Mouse (Mus musculus): ENCODE results near the gene Srsf3. TPM values are rescaled to one million over a fixed set of nuclear protein-coding genes. Genes with fewer than 3 reads are reported as not detected.

The Srsf3 gene
- polyA plus RNA-seq, 1 experiment from 2014 or later = 593 TPM

GRCm38 (mm10) chr17:29074085-29074484 is 41.7 kb downstream of the Srsf3 start:
- Histone ChIP-seq H3K4me3 (ENCODE audit: low read length) (no peak overlapping the region), H3K4me1 (replicated peaks; ENCODE audit: control insufficient read depth, insufficient read depth, low read length) (peaks cover 18% of the 10 kb centered on the region), H3K27me3 (ENCODE audit: control insufficient read depth, insufficient read depth, low read depth, low read length) (no peaks in the 10 kb centered on the region), H3K27ac (ENCODE audit: low read length) (no peak overlapping the region), H3K9me3 (ENCODE audit: control insufficient read depth, low read length) (no peaks in the 10 kb centered on the region), H3K4me2 (ENCODE audit: low read depth, low read length) (no peak overlapping the region), H3K36me3 (ENCODE audit: control insufficient read depth, insufficient read depth, low read length) (no peaks in the 10 kb centered on the region), H3K9ac (ENCODE audit: low read length) (no peak overlapping the region)
- ATAC-seq (ENCODE audit: low read depth) = no peak
- 68% methylated on average over 13 of the region's 13 CpGs for WGBS

- Histone ChIP-seq H3K9ac (ENCODE audit: low read length) (no peak overlapping the region), H3K27me3 (ENCODE audit: control insufficient read depth, insufficient read depth, low read depth, low read length) (peaks cover 5% of the 10 kb centered on the region; the same call in 1 of the 2 replicates), H3K9me3 (ENCODE audit: control insufficient read depth, low read length) (no peaks in the 10 kb centered on the region), H3K36me3 (ENCODE audit: control insufficient read depth, insufficient read depth, low read length) (no peaks in the 10 kb centered on the region), H3K27ac (ENCODE audit: low read length) (no peak overlapping the region), H3K4me3 (ENCODE audit: low read length) (no peak overlapping the region), H3K4me2 (ENCODE audit: low read depth, low read length) (no peak overlapping the region), H3K4me1 (replicated peaks; ENCODE audit: control insufficient read depth, insufficient read depth, low read length) (peaks cover 16% of the 10 kb centered on the region)
- no peak for ATAC-seq (ENCODE audit: low read depth)
- whole genome bisulfite sequencing = 81% methylated on average over 8 of the region's 8 CpGs
These were observed 43.8 kb downstream of the Srsf3 start for GRCm38 (mm10) chr17:29076235-29076634.

DNA sequence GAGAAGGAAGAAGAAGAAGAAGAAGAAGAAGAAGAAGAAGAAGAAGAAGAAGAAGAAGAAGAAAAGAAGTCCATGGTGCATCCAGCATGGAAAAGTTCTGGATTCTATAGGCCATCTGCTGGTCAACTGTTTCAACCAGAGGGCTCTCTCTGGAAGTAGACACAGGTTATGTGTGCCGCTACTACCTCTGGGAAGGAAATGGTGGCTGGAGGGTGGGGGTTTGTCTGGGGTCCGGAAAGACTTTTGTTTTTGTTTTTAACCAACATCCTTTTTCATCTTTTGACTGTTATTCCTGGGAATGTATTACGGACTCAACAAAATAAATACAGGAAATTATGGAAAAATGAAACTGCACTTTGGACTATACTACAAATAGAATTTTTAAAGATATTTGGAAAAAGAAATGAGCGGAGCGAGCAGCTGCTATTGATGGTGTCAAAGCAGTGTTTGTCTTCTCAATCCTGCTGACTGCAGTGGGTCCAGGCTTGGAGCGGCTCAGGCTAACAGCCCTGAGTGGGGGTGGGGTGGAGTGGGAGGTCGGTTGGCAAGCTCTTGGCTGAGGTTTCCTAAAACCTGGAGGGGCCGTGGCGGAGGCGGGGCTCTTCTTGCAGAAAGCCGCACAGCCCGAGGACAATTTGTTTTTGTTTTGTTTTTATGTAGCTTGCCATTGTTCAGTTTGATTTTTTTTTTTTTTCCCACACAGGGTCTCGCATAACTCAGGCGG is 45.5 kb downstream of the Srsf3 start:
- Histone ChIP-seq H3K27ac (ENCODE audit: low read length) (no peak overlapping the region), H3K4me1 (replicated peaks; ENCODE audit: control insufficient read depth, insufficient read depth, low read length) (peaks cover 14% of the 10 kb centered on the region), H3K9ac (ENCODE audit: low read length) (peak overlapping the region; percentile 58), H3K4me3 (ENCODE audit: low read length) (peak overlapping the region; percentile 46), H3K9me3 (ENCODE audit: control insufficient read depth, low read length) (no peaks in the 10 kb centered on the region), H3K4me2 (ENCODE audit: low read depth, low read length) (peak overlapping the region; percentile 63), H3K36me3 (ENCODE audit: control insufficient read depth, insufficient read depth, low read length) (no peaks in the 10 kb centered on the region), H3K27me3 (ENCODE audit: control insufficient read depth, insufficient read depth, low read depth, low read length) (peaks cover 11% of the 10 kb centered on the region)
- 8% methylated on average over 14 of the region's 14 CpGs for WGBS
- ATAC-seq (ENCODE audit: low read depth) = peak; percentile 60; the same call in 1 of the 2 replicates

DNA sequence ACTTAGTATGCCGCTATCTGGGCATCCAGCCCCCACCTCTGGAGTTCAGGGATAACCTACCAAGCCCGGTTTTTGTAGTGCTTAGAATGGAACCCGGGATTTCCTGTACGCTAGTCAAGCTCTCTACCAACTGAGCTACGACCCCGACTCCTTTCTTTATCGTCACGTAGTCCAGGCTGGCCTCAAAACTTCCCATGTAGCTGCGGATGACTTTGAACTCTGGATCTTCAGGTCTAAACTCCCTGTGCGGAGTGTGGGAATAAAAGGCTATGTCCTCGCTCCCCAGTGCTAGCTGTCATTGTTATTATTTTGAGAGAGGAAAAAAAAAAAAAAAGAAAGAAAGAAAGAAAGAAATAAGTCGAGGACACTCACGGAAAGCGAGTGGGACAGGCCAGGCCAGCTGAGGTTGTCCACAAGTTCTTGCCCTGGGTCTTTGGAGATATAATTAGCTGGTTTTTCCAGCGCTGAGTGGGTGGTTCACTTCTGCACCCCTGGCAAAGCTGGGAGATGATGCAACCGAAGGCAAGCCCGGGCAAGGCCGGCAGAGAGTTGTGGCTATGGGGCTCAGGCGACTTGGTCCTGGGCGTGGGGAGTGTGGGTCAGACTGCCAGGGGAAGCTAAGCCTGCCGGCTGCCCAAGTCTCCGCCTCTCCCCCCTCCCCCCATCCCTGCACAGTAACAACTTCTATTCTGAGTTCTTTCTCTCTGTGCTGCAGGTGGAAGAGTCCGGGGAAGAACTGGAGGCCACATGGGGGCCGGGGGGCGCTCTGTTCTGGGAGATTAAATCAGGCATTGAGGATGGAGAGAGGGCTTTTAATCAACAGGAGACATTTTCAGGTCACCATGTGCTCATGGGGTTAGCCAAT is 46.3 kb downstream of the Srsf3 start:
- WGBS = 7% methylated on average over 25 of the region's 25 CpGs
- H3K27me3 ChIP-seq (ENCODE audit: control insufficient read depth, insufficient read depth, low read depth, low read length) = peaks cover 11% of the 10 kb centered on the region
- H3K4me3 ChIP-seq (ENCODE audit: low read length) = peak overlapping the region; percentile 46
- H3K4me1 ChIP-seq (replicated peaks; ENCODE audit: control insufficient read depth, insufficient read depth, low read length) = peaks cover 11% of the 10 kb centered on the region
- ATAC-seq (ENCODE audit: low read depth) = peak; percentile 64
- peak overlapping the region; percentile 58 for H3K9ac ChIP-seq (ENCODE audit: low read length)
- H3K4me2 ChIP-seq (ENCODE audit: low read depth, low read length) = peak overlapping the region; percentile 63
- H3K36me3 ChIP-seq (ENCODE audit: control insufficient read depth, insufficient read depth, low read length) = no peaks in the 10 kb centered on the region
- no peaks in the 10 kb centered on the region for H3K9me3 ChIP-seq (ENCODE audit: control insufficient read depth, low read length)
- peak overlapping the region; percentile 41; the same call in 1 of the 2 replicates for H3K27ac ChIP-seq (ENCODE audit: low read length)

- H3K4me3 ChIP-seq (ENCODE audit: low read length) = no peak overlapping the region
- no peak overlapping the region for H3K9ac ChIP-seq (ENCODE audit: low read length)
- WGBS = 10% methylated on average over 23 of the region's 23 CpGs
- H3K9me3 ChIP-seq (ENCODE audit: control insufficient read depth, low read length) = no peaks in the 10 kb centered on the region
- H3K27me3 ChIP-seq (ENCODE audit: control insufficient read depth, insufficient read depth, low read depth, low read length) = peaks cover 11% of the 10 kb centered on the region
- peaks cover 11% of the 10 kb centered on the region for H3K4me1 ChIP-seq (replicated peaks; ENCODE audit: control insufficient read depth, insufficient read depth, low read length)
- no peak overlapping the region; the same call in 1 of the 2 replicates for H3K4me2 ChIP-seq (ENCODE audit: low read depth, low read length)
- no peaks in the 10 kb centered on the region for H3K36me3 ChIP-seq (ENCODE audit: control insufficient read depth, insufficient read depth, low read length)
- no peak overlapping the region for H3K27ac ChIP-seq (ENCODE audit: low read length)
- peak; percentile 40; the same call in 1 of the 2 replicates for ATAC-seq (ENCODE audit: low read depth)
These were observed 48.6 kb downstream of the Srsf3 start for GRCm38 (mm10) chr17:29080758-29081617.

DNA sequence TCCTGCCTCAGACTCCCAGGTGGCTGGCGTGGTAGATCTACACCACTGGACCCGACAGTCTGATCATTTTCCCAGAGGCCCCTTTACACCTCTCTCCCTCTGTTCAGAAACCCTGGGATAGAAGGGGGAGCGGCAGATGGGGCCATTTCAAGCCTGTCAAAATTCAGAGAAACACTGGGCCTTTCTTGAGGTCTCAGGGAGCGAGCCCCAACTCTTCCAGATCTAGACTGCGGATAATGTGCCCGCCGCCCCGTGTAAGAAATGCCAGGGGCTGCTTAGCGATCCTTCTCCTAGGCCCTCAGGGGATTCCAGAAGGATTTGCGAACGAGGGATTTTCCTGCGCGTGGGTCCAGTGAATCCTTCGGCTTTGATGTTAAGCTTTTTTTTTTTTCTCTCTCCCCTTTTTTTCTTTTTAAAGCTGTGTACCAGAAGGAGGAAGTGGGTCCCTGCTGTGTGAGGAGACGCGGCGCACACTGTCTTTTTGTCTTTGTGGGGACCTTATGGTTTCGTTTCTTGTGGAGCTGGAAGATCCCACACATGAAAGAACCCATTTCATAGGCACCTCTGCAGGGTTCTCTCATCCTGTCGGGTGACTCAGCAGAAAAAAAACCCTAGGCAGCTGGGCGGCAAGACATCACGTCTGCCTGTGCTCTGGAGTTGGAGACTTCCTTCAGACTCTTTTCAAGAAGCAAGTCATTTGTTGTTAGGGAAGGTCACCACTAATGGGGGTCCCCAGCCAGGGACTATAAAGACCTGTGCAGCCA is 49.4 kb downstream of the Srsf3 start:
- ATAC-seq (ENCODE audit: low read depth) = no peak
- no peaks in the 10 kb centered on the region for H3K36me3 ChIP-seq (ENCODE audit: control insufficient read depth, insufficient read depth, low read length)
- 16% methylated on average over 21 of the region's 21 CpGs for WGBS
- H3K4me3 ChIP-seq (ENCODE audit: low read length) = no peak overlapping the region
- no peak overlapping the region for H3K9ac ChIP-seq (ENCODE audit: low read length)
- H3K27me3 ChIP-seq (ENCODE audit: control insufficient read depth, insufficient read depth, low read depth, low read length) = peaks cover 11% of the 10 kb centered on the region
- no peaks in the 10 kb centered on the region for H3K9me3 ChIP-seq (ENCODE audit: control insufficient read depth, low read length)
- H3K4me2 ChIP-seq (ENCODE audit: low read depth, low read length) = peak overlapping the region; percentile 4; the same call in 1 of the 2 replicates
- H3K4me1 ChIP-seq (replicated peaks; ENCODE audit: control insufficient read depth, insufficient read depth, low read length) = peaks cover 11% of the 10 kb centered on the region
- H3K27ac ChIP-seq (ENCODE audit: low read length) = no peak overlapping the region

DNA sequence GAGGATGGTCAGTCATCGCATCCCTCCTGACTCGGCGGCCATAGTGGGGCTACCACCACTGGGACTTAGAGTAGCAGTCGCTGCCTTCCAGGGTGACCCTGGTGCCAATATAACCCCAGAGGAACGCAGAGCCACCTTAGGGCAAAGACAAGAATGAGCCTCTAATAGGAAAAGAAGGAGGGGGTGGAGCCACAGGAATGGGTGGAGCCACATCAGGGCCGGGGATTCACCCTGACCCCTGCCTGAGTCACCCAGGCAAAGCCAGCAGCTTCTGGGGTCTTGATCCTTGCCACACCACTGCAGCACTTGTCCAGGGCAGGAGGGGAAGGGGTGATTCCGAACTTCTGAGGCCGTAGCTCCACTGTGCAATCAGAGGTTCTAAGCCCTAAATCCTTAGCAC is 51.2 kb downstream of the Srsf3 start:
- 91% methylated on average over 8 of the region's 8 CpGs for WGBS
- Histone ChIP-seq H3K27ac (ENCODE audit: low read length) (no peak overlapping the region), H3K4me2 (ENCODE audit: low read depth, low read length) (no peak overlapping the region), H3K9ac (ENCODE audit: low read length) (no peak overlapping the region), H3K4me3 (ENCODE audit: low read length) (no peak overlapping the region), H3K36me3 (ENCODE audit: control insufficient read depth, insufficient read depth, low read length) (no peaks in the 10 kb centered on the region), H3K9me3 (ENCODE audit: control insufficient read depth, low read length) (no peaks in the 10 kb centered on the region; the same call in 1 of the 2 replicates), H3K4me1 (replicated peaks; ENCODE audit: control insufficient read depth, insufficient read depth, low read length) (peaks cover 5% of the 10 kb centered on the region), H3K27me3 (ENCODE audit: control insufficient read depth, insufficient read depth, low read depth, low read length) (peaks cover 11% of the 10 kb centered on the region)
- no peak for ATAC-seq (ENCODE audit: low read depth)

GRCm38 (mm10) chr17:29084656-29085055 is 52.2 kb downstream of the Srsf3 start:
- H3K9me3 ChIP-seq (ENCODE audit: control insufficient read depth, low read length) = no peaks in the 10 kb centered on the region; the same call in 1 of the 2 replicates
- no peaks in the 10 kb centered on the region for H3K4me1 ChIP-seq (replicated peaks; ENCODE audit: control insufficient read depth, insufficient read depth, low read length)
- no peak overlapping the region for H3K4me3 ChIP-seq (ENCODE audit: low read length)
- 88% methylated on average over 7 of the region's 7 CpGs for WGBS
- no peaks in the 10 kb centered on the region for H3K36me3 ChIP-seq (ENCODE audit: control insufficient read depth, insufficient read depth, low read length)
- ATAC-seq (ENCODE audit: low read depth) = no peak
- H3K9ac ChIP-seq (ENCODE audit: low read length) = no peak overlapping the region
- no peak overlapping the region for H3K4me2 ChIP-seq (ENCODE audit: low read depth, low read length)
- H3K27me3 ChIP-seq (ENCODE audit: control insufficient read depth, insufficient read depth, low read depth, low read length) = peaks cover 11% of the 10 kb centered on the region
- no peak overlapping the region for H3K27ac ChIP-seq (ENCODE audit: low read length)

Data from lung, embryonic 16.5 days (tissue).